Mouse (Mus musculus) megakaryocyte, embryonic 14.5 days (primary cell): ENCODE results near the gene Anapc11. TPM values are rescaled to one million over a fixed set of nuclear protein-coding genes. Genes with fewer than 3 reads are reported as not detected.

Experiments used
- H3K27me3 ChIP-seq: replicated peaks from 2 replicates; pipeline ENCODE3; 2012; ENCODE audit warnings: inconsistent platforms
- H3K36me3 ChIP-seq: replicated peaks from 2 replicates; pipeline ENCODE3; 2012; ENCODE audit warnings: low read length, inconsistent platforms, mixed read lengths
- H3K4me1 ChIP-seq: 2 replicates; pipeline ENCODE4 v1.6.1; 2012; ENCODE audit warnings: inconsistent platforms
- H3K4me3 ChIP-seq: replicated peaks from 2 replicates; pipeline ENCODE3; 2012; ENCODE audit warnings: moderate library complexity, mild to moderate bottlenecking, inconsistent platforms
- H3K9me3 ChIP-seq: 2 replicates; pipeline ENCODE4 v1.6.1; 2012; ENCODE audit warnings: inconsistent platforms
- FLI1 ChIP-seq: IDR thresholded peaks from 2 replicates; pipeline ENCODE4 v1.6.1; 2012; ENCODE audit warnings: low read length, inconsistent platforms, mixed read lengths
- GATA1 ChIP-seq: IDR thresholded peaks from 3 replicates; pipeline ENCODE4 v1.6.1; 2012; ENCODE audit warnings: mixed read lengths, low read length, inconsistent platforms, borderline replicate concordance
- polyA plus RNA-seq: library from polyadenylated mRNA; stranded (reverse); fragments of >175 nt; gene quantifications from 2 replicates; pipeline ENCODE4 v1.2.3, GENCODE M21; 2012; ENCODE audit warnings: low replicate concordance; ENCODE audit not compliant: insufficient read depth

The Anapc11 gene
- polyA plus RNA-seq, 1 experiment = 315 TPM

DNA sequence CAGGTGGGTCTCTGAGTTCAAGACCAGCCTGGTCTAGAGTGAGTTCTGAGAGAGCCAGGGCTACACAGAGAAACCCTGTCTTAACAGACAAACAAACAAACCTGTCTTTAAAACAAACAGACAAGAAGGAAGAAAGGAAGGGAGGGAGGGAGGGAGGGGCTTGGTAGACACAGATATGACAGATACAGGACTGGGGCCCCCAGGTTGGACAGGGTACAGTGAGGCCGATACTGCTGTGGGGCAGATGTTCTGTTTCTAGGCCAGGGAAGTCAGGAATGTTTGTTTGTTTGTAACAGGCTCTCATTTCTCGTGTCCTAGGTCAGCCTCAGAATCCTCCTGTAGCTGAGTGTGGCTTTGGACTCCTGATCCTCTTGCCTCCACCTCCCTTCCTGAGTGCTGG, 5.3 kb downstream of the Anapc11 start:
- TF ChIP-seq GATA1 (no peak), FLI1 (no peak)
- Histone ChIP-seq H3K4me3 (no peak overlapping the region), H3K27me3 (no peaks in the 10 kb centered on the region), H3K36me3 (peaks cover 85% of the 10 kb centered on the region), H3K9me3 (no peaks in the 10 kb centered on the region), H3K4me1 (peaks cover 59% of the 10 kb centered on the region)

GRCm38 (mm10) chr11:120605667-120606066, 7.4 kb downstream of the Anapc11 start:
- Histone ChIP-seq H3K4me3 (no peak overlapping the region), H3K4me1 (peaks cover 56% of the 10 kb centered on the region), H3K9me3 (no peaks in the 10 kb centered on the region), H3K27me3 (no peaks in the 10 kb centered on the region), H3K36me3 (peaks cover 95% of the 10 kb centered on the region)
- no peak for TF ChIP-seq FLI1
- no peak for TF ChIP-seq GATA1

- no peak overlapping the region for H3K4me3 ChIP-seq
- no peaks in the 10 kb centered on the region for H3K9me3 ChIP-seq
- TF ChIP-seq GATA1 (no peak), FLI1 (no peak)
- H3K4me1 ChIP-seq = peaks cover 63% of the 10 kb centered on the region
- H3K27me3 ChIP-seq = no peaks in the 10 kb centered on the region
- H3K36me3 ChIP-seq = peaks cover 98% of the 10 kb centered on the region
These were observed 8.5 kb downstream of the Anapc11 start for GRCm38 (mm10) chr11:120606764-120607163.

DNA sequence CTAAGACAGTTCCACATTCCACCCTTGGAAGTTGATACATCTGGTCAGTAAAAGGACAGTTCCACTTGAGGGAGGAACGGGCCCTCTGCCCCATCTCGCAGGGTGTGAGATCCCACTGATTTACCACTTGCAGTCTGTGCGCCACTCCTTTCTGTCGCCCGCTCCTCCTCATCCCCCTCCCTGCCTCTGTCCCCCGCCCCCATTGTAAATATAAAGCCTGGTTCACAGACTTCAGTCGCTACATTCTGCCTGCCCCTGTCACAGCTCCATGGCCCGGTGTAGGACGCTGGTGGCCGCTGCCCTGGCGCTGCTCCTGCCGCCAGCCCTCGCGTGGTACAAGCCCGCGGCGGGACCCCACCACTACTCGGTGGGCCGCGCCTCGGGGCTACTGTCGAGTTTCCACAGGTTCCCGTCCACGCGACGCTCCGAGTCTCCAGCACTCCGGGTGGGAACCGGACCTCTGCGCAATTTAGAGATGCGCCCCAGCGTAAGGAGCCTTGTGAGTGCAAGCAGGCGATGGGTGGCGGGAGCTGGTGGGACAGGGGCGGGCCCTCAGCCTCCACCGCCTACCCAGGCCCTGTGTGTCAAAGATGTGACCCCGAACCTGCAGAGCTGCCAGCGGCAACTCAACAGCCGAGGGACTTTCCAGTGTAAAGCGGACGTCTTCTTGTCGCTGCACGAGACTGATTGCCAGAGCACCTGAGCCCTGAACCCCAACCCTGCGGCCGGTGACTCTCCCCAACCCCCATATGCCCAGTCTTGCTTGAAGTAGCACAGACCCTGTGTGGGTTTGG, 10.2 kb downstream of the Anapc11 start, which contains the start of gene Npb:
TSS of gene Npb (plus strand) at position 237 of the 794 bp plus-strand sequence.
- Histone ChIP-seq H3K9me3 (no peaks in the 10 kb centered on the region), H3K27me3 (no peaks in the 10 kb centered on the region), H3K4me1 (peaks cover 73% of the 10 kb centered on the region), H3K4me3 (no peak within 1 kb of the TSS), H3K36me3 (peaks cover 98% of the 10 kb centered on the region)
- no peak for TF ChIP-seq GATA1
- TF ChIP-seq FLI1 = no peak

DNA sequence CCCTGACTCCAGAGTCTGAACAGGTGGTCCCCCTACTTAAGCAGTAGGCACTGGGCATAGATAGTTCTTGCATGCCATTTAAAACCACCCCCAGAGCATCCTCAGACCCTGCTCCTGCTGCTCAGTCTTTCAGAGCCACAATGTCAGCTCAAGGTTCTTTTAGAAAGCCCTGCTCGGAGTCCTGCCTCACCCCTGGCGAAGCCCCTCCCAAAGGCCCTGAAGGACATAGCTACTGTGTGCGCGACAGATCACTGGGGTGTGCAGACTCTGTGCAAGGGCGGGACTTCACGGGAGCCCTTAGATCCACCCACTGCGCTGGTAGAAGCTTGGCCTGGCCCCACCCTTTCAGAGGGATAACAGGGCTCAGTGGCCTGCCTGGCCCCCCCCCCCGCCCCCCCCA, 11.0 kb downstream of the Anapc11 start:
- no peak for TF ChIP-seq FLI1
- TF ChIP-seq GATA1 = no peak
- H3K9me3 ChIP-seq = no peaks in the 10 kb centered on the region
- peaks cover 98% of the 10 kb centered on the region for H3K36me3 ChIP-seq
- H3K4me3 ChIP-seq = no peak overlapping the region
- H3K4me1 ChIP-seq = peaks cover 82% of the 10 kb centered on the region
- H3K27me3 ChIP-seq = no peaks in the 10 kb centered on the region

DNA sequence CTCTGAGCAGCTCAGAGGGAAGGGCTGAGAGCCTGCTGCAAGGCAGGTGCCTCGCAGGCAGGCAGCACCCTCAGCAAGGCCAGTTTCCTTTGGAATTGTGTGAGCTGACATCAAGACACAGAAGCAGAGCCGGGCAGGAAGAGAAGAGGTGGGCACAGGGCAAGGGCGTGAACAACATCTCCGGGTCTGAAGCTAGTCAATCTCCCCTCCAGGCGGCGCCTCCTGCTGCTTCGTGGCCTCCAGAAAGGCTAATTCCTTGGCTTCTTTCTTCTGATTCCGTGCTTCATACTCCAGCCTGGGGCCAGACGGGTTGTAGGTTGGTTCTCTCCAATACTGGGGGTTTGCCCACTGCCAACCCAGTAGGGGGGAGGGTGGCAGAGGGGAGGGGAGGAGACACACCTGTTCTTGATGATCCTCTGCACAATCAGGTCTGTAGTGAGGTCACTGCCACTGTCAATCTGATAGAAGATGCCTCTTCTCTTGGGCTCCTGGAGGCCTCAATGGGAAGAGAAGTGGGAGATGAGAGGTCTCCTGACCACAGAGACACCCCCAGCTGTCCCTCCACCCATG, 12.3 kb downstream of the Anapc11 start:
- TF ChIP-seq FLI1 (no peak), GATA1 (no peak)
- Histone ChIP-seq H3K9me3 (no peaks in the 10 kb centered on the region), H3K4me3 (no peak overlapping the region), H3K36me3 (peaks cover 97% of the 10 kb centered on the region), H3K4me1 (peaks cover 86% of the 10 kb centered on the region), H3K27me3 (no peaks in the 10 kb centered on the region)

- Histone ChIP-seq H3K27me3 (no peaks in the 10 kb centered on the region), H3K4me3 (peak overlapping the region; percentile 5), H3K9me3 (no peaks in the 10 kb centered on the region), H3K36me3 (peaks cover 85% of the 10 kb centered on the region), H3K4me1 (peaks cover 85% of the 10 kb centered on the region)
- no peak for TF ChIP-seq FLI1
- no peak for TF ChIP-seq GATA1
These were observed 14.5 kb downstream of the Anapc11 start for GRCm38 (mm10) chr11:120612763-120613162.

DNA sequence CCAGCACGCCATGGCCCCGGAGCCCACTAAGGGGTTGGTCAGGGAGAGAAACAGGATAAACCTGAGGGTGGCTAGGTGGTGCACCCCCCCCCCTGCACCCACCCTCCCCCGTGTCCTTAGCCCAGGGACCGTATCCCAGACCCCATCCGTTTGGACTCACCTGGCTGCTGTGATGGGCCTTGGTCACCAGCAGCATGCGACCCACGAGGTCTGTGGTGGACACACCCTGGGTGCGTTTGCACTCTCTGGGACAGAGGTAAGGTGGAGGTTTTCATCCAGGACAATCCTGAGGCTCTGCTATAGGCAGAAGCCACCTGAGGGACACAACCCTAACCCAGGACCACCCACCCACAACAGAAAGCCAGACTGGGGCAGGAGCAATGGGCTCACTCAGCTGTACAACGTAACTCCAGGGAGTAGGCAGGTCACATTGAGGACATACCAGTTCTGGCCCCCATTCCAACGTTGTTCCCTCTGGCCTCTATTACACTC, 15.3 kb downstream of the Anapc11 start:
- H3K9me3 ChIP-seq = no peaks in the 10 kb centered on the region
- no peaks in the 10 kb centered on the region for H3K27me3 ChIP-seq
- TF ChIP-seq FLI1 (no peak), GATA1 (no peak)
- H3K36me3 ChIP-seq = peaks cover 84% of the 10 kb centered on the region
- H3K4me1 ChIP-seq = peaks cover 85% of the 10 kb centered on the region
- no peak overlapping the region for H3K4me3 ChIP-seq

- H3K36me3 ChIP-seq = peaks cover 84% of the 10 kb centered on the region
- peaks cover 85% of the 10 kb centered on the region for H3K4me1 ChIP-seq
- TF ChIP-seq FLI1 = no peak
- TF ChIP-seq GATA1 = no peak
- no peaks in the 10 kb centered on the region for H3K27me3 ChIP-seq
- H3K4me3 ChIP-seq = no peak overlapping the region
- no peaks in the 10 kb centered on the region for H3K9me3 ChIP-seq
These were observed 15.8 kb downstream of the Anapc11 start for GRCm38 (mm10) chr11:120613976-120614375.

DNA sequence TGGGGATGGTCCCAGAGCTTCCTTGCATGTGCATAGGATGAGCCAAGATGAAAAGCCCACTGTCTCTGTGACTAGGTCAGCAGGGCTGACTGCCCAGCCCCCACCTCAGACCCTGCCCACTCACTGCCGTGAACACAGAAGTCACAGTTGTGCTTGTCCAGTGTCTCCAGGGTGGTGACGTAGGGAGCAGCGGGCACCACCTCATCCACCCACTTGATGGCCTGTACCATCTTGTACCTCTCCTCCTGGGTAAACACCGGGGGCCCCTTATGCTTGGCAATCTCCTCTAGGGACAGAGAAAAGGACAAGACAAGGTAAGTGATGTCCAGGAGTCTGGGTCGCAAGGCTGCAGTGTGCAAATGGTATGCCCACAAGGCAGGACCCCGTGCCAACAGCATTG, 16.9 kb downstream of the Anapc11 start:
- Histone ChIP-seq H3K4me3 (peak overlapping the region; percentile 88), H3K4me1 (peaks cover 86% of the 10 kb centered on the region), H3K27me3 (no peaks in the 10 kb centered on the region), H3K36me3 (peaks cover 86% of the 10 kb centered on the region), H3K9me3 (no peaks in the 10 kb centered on the region)
- no peak for TF ChIP-seq GATA1
- no peak for TF ChIP-seq FLI1
